Mouse (Mus musculus) testis, adult 10 weeks (tissue): Measurements from ENCODE around the gene Slc15a3. TPM values are rescaled to one million over a fixed set of nuclear protein-coding genes. Genes with fewer than 3 reads are reported as not detected.

Experiments used
- polyA plus RNA-seq: library from polyadenylated mRNA; stranded (reverse); fragments of 350-450 nt; fragmentation: Illumina TruSeq; extraction: RNeasy Lipid Tissue Mini Kit (QIAGEN cat#74804); gene quantifications from one replicate; pipeline ENCODE4 v1.2.3, GENCODE M21; 2014; ENCODE audit warnings: low read depth, low replicate concordance

Slc15a3 gene
- polyA plus RNA-seq = 0.32 TPM

GRCm38 (mm10) chr19:10839010-10839892, at the start of gene Slc15a3:
Gene Slc15a3, plus strand, starts transcription at chr19:10839727.

GRCm38 (mm10) chr19:10829436-10830175, 9.9 kb upstream of the Slc15a3 start, which contains the start of gene Cd6:
Gene Cd6, minus strand, starts transcription at chr19:10830058.

GRCm38 (mm10) chr19:10869886-10870527, 30.5 kb downstream of the Slc15a3 start, which contains the start of gene Tmem132a:
Gene Tmem132a, minus strand, starts transcription at chr19:10869940.

GRCm38 (mm10) chr19:10881426-10882154, 42.1 kb downstream of the Slc15a3 start, which contains the start of gene Tmem109:
Gene Tmem109, minus strand, starts transcription at chr19:10882001.

GRCm38 (mm10) chr19:10895016-10895528, 55.5 kb downstream of the Slc15a3 start, which contains the start of gene Prpf19:
Gene Prpf19, plus strand, starts transcription at chr19:10895231.

Other genes starting within 250 kb of the Slc15a3 start
- 101 TPM for gene Ddb1, start 234.4 kb upstream of the Slc15a3 start, polyA plus RNA-seq
- gene Tkfc, start 234.1 kb upstream of the Slc15a3 start, polyA plus RNA-seq = 31.6 TPM
- gene Vwce, start 205.5 kb upstream of the Slc15a3 start, polyA plus RNA-seq = 0.17 TPM
- gene Pga5, start 161.7 kb upstream of the Slc15a3 start, polyA plus RNA-seq = not detected
- gene Vps37c, start 151.0 kb upstream of the Slc15a3 start, polyA plus RNA-seq = 3.4 TPM
- not detected for gene Cd5, start 100.7 kb upstream of the Slc15a3 start, polyA plus RNA-seq
- gene Cd6, start 9.7 kb upstream of the Slc15a3 start, polyA plus RNA-seq = not detected
- not detected for gene Tmem132a, start 30.2 kb downstream of the Slc15a3 start, polyA plus RNA-seq
- gene Tmem109, start 42.3 kb downstream of the Slc15a3 start, polyA plus RNA-seq = 10.3 TPM
- gene Prpf19, start 55.5 kb downstream of the Slc15a3 start, polyA plus RNA-seq = 34.5 TPM
- not detected for gene Zp1, start 80.9 kb downstream of the Slc15a3 start, polyA plus RNA-seq
- 0.27 TPM for gene Ptgdr2, start 97.4 kb downstream of the Slc15a3 start, polyA plus RNA-seq
- 4.6 TPM for gene Ccdc86, start 109.5 kb downstream of the Slc15a3 start, polyA plus RNA-seq
- 0.42 TPM for gene Ms4a10, start 134.9 kb downstream of the Slc15a3 start, polyA plus RNA-seq
- gene Ms4a15, start 153.5 kb downstream of the Slc15a3 start, polyA plus RNA-seq = not detected
- 2.0 TPM for gene Ms4a18, start 178.3 kb downstream of the Slc15a3 start, polyA plus RNA-seq
- gene Ms4a8a, start 241.4 kb downstream of the Slc15a3 start, polyA plus RNA-seq = 0.20 TPM